Mouse (Mus musculus): ENCODE measurements around the gene Prkn. TPM values are rescaled to one million over a fixed set of nuclear protein-coding genes. Genes with fewer than 3 reads are reported as not detected.
"Not testable (repeated sequence)": the region's sequence is repeated elsewhere in the genome, so short reads cannot be mapped to it uniquely, and the experiment has no call there.

The Prkn gene
- total RNA-seq, 2 experiments from 2014 or later: 8.7 to 12.0 TPM

DNA sequence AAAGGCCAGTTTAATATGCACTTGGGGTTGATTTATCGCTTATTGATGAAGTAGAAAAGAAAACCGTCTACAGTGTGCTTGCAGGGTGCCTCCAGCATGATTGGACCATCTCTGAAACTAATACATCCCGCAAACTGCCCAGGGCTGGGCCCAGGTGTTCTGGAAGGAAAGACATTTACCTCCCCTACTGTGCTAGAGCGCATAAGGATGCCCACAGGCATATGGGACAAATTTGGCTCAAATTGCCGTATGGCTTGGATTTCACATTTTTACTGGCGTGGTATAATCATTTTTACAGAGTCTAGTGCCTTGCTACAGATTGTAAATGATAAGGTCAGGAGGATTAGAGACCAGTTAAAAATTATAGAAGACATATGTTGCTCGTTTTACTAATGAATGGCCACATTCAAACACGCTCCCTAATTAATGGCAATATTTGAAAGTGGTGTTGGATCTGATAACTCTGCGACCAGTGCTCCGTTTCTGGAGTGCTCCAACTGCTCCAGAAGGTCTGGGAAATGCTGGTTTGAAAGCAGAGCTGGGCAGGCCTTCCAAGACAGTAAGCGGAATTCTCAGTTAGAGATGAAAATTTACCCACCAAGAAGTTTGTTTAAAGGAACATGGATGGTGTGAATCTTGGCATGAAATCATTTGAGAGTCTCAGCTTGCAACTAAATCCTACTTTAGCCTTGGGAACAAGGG is 1150.4 kb downstream of the Prkn start:
- no peak for DNase-seq

DNA sequence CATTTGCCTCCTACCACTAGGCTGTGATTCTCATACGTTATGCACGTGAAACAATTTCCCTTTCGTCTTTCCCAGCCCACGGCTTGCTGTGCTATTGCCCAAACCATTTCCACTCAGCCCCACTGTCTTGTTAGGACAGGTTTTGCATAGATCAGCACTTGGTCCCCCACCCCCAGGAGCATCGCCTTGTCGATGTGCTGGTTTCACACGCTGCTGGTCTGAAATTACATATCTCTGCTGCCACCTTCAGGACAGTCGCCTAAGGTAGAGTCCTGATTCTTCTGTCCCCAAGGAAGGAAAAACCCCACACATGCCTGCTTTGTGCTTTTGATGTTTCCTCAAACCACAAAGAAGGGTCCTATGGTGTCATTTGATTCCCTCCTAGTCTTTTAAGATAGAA is 1153.1 kb downstream of the Prkn start:
- peak; percentile 32 to 57 for DNase-seq

DNA sequence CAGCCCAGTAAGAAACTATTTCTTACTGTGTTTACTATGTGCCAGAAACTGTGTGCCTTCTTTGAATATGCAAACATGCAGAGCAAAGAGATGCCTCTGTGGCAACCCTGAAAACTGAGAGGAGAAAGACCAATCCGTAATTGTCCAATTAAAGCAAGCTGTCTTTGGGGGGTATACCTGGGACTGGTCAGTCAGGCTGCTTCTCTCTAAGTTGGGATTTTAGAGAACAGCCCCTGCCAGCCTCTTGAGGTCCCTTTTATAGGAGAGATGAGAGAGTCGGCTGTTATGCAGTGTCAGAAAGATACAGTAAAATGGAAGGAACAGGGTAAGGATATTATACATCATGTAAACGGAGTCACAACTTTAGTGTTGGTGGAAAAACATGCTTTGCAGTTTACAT is 1154.1 kb downstream of the Prkn start:
- no peak for DNase-seq

DNA sequence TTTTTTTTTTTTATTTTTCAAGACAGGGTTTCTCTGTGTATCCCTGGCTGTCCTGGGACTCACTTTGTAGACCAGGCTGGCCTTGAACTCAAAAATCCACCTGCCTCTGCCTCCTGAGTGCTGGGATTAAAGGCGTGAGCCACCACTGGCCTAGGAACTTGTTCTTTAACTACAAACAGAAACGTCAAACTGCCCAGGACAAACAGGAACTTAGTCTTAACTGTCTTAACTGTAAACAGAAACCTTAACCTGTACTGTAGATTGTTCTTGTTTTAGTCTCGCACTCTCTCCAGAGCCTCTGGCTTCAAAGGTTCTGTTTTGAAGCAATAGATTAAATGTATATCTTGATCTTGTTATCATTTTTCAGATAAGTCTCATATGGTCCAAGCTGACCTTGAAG is 1154.6 kb downstream of the Prkn start:
- DNase-seq: not testable (repeated sequence)

DNA sequence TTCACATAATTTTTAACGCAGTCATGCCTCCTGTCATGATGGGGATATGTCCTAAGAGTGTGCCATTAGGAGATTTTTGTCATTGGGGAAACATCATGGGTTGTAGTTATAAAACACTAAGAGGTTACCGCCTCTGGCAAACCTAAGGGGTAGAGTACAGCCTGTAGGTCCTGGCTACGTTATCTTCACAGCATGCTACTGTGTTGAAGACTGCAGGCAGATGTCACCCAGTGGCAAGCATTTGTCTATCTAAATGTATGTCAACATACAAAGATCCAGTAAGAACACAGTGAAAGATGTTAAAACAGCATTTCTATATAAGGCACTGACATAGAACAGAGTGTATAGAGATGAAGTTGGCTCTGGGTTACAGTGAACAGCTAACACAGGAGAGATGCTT is 1155.3 kb downstream of the Prkn start:
- no peak for DNase-seq

DNA sequence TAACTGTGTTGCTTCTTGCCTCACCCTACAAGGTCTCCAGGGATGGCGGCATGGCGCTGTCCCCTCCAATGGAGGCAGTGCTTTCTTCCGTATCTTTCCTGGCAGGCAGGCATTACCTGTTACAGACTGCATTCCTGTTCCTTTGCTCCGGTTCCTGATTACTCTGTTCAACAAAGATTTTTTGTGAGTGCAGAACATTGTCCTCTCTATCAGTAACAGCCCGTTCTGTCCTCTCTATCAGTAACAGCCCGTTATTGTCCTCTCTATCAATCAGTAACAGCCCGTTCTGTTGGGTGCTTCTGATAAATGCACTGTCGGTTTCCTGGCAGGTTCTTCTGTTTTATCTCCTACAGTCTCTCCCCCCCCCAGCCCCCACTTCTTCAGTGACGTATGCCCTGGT is 1156.1 kb downstream of the Prkn start:
- DNase-seq: no peak

DNA sequence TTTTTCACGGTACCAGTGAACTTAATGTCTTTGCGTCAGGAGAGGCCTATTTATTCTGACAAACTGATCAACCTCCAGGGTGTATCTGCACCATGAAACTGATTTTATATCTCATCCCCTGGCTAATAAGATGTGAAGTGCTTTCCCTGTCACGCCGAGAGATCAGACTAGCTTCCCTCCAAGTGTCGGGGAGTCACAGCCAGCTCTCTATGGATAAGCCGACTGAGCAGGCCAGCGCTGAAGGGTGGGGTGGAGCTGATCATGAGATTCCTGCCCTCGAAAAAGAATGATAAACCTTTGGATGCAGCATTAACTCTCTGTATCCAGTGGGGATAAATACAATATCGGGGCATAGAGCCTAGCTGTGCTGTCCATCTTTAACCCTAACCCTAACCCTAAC is 1160.1 kb downstream of the Prkn start:
- no peak for DNase-seq

DNA sequence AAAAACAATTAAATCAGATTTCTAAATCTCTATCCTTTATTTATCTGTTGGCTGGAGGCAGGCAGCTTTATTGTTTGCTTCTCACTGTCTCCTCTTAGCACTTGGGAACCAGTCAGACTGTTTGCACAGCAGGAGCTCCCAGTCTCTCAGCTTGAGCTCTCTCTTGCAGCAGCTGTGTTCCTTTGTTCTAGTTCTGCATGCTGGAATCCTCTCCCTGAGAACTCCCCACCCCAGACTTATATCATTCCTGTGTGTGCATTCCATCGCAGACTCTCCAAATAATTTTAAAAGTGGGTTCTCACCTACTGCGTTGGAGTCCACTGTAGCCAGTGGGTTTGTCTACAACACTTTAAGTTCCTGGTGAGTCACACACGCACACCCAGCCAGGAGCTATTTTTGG is 1181.1 kb downstream of the Prkn start:
- no peak for DNase-seq

DNA sequence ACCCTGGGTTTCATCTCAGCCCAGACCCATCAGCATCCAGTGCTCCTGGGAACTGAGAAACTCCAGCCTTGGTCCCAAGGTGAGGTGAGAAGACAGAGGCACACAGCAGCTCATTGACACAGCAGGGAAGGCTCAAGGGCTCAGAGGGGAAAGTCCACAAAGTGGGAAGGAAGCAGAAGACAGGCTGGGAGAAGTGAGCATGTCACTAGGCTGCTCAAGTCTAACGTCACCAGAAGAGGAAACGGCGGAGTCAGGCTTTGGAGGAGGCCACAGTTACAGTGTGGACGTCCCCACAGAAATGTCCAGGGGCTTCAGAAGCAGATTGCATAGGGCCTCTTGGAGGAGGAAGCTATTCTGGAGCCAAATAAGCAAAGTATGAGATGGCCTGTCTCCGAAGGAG is 1189.2 kb downstream of the Prkn start:
- DNase-seq: no peak

DNA sequence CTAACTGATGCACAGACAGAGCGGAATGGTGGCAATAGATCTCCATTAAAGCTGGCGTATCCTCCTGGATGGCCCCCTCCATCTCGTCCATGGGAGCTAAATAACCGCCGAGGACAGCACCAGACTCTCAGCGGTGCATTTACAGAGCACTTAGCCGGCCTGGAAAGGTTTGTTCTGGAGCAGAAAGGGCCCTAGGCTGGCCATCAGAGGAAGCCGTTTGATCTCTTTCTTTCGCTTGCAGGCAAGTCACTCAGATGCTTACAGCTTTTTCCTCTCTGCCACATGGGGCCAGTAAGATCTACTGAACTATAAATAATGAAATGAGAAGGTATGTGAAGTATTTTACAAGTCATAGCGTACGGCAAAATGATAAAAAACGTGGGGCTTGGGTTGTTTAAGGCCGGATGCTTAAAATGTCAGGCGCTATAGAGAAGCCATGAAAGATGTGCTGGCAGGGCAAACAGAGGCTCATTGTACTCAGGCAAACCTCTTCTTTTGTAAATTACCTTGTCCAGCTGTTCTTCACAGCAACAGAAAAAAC is 1189.8 kb downstream of the Prkn start:
- no peak for DNase-seq

DNA sequence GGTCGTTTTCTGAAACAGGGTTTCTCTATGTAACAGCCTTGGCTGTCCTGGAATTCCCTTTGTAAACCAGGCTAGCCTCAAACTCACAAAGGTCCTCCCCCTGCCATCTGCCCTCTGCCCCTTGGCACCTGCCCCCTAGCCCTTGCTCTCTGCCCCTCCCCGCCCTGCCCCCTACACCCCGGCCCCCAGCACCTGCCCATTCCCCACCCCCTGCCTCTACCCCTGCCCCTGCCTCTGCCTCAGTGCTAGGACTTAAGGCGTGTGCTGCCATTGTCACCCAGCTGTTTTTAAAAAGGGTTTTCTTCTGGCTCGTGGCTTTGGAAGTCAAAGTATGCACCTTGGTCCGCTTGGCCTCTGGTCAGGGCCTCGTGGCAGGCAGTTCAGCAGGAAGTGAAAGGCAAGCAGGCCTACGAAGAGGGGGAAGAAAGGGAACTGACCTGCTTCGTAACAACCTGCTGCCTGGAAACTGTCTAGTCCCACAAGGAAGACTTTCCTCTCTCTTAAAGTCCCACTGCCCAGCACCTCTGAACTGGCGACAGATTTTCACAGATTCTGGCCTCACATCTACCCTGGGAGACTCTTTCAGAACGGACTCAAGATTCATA is 1190.5 kb downstream of the Prkn start:
- DNase-seq: peak in 1 of 2 experiments; percentile 31

DNA sequence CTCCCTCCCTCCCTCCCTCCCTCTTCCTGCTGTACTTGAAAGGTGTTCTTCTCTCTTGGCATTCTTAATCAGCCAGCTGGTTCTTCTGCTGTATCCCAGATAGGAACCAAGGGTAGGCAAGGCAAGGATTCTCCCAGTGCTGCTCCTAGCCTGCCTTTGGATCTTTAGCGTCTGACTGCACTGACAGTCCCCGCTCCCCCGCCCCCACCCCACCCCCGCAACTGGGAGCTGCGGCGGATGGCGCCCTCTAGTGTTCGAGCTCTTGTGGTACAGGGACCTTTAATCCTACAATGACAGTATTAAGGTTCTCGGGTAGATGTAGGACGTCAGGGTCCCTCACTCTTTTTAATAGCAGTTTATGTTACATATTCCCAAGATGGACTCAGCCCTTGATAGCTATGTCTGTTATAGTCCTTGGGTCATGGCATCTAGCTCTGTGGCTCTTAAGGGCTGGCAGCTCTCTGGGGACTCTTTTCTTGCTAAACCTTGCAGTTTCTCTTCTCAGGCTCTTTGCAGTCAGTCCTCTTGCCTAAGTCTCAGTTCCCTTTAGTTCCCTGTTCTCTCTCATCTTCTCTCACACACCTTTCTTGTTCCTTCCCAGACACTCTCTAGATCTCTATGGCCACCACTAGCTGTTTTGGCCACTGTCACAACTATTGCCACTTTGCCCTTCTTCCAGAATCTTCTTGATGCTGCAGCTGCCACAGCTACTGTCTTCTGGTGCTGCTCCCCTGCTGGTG is 1191.2 kb downstream of the Prkn start:
- peak; percentile 71 to 77 for DNase-seq

DNA sequence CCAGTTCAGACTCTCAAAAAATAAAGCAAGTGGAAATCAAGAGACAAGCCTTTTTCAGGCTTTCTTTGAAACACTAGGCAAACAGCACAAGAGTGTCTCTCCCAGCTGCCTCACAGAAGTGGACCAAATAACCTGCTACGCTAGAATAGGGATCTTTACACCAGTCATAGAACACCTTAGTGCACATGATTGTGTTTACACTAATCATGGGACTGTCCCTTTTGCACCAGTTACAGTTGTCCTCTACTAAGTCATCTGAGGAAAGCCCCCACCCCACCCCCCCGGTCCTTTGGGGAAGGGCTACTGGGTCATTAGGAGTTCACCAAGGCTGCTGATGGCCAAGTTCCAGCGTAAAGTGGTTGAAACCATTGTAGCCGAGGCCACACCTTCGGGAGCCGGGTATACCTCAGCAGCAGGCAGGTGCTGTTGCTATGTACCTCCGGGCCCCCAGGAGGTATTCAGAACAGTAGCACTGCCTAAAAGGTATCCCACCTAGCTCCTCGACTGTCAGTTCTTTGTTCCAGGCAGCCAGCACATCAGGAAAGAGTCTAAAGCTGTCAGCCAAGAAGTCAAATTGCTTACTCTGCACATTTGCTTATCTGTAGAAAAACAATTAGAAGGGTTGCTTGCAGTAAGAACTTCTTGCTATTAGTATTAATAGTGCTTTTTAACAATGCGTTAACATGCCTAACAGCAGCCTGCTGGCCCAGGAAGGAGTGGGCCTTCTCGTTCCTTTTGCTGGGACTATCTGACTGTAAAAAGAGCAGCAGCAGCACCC is 1192.0 kb downstream of the Prkn start:
- no peak for DNase-seq

DNA sequence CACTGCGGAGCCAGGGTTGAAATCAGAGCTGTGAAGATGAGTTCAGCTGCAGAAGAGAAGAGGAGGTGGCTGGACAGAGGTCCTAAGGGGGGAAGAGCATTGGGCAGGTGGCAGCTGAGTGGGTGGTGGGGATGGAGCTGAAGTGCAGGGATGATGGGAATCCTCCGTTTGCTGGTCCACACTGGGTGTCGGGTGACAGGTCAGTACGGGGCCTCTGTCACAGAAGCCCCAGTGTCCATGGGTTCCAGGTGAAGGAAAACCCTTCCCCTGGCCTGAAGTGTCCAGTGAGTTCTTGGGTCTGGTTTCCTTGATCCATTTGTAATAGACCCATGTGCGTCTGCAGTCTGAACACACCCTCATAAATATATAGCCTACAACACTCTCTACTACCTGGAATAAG is 1195.2 kb downstream of the Prkn start:
- no peak for DNase-seq

DNA sequence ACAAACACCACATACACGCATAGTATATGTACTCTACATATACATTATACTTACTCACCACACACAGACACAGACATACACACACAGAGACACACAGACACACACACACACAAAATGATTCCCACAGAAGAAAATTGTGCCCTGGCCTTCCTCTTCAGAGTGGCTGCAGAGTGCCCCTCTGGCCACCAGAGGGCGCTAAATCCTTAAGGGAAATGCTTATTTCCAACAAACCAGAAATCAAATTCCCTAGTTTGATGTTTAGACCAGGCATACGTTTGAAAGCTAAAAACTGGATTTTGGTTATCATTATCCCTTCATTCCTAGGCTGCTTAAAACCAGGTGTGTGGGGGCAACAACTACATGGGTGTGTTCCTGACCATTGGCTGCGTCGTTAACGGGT is 1196.0 kb downstream of the Prkn start:
- DNase-seq: peak; percentile 62 to 76

DNA sequence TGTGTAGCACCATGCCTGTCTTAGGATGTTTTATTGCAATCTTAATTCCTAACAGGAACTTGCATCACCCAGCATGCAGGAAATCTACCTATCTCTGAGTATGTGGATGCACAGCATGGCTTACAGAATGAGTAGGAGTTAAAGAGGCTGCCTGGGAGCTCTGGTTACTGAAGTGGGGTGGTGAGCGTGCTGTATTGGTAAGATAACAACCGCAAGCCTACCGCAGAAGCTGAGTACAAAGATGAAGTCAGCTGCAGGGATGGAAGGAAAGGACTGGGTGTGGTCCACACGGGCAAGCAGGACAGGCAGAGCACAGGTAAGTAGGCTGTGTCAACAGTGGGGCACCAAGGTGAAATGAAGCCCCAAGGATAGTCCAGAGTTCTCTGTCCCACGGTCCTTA is 1196.9 kb downstream of the Prkn start:
- no peak for DNase-seq

DNA sequence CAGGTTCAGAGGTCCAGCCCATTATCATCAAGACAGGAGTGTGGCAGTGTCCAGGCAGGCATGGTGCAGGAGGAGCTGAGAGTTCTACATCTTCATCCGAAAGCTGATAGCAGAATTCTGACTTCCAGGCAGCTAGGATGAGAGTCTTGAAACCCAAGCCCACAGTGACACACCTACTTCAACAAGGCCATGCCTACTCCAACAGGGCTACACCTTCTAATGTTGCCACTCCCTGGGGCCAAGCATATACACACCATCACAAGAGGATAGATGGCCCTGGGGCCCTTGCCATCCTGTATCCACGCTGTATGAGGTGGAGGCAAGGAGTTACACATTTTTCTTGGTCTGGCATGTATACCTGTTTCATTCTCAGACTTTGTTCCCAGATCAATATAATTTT is 1197.4 kb downstream of the Prkn start:
- no peak for DNase-seq

DNA sequence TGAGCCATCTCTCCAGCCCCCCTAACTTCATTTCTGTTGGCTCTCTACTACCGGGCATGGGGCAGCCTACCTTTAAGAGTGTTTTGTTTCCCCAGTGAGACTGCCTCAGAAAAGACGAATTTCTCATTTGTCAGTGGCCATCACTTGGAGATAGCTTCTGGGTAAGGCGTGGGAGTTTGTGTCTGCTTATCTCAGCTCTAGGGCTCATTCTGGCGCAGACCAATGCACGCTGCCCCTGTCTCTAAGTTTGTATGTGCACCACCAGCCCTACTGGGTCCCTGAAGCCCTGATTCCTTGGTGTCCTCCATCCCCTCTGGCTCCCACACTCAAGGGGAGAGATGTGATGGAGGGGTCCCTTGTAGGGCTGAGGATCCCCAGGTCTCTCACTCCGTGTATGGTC is 1198.3 kb downstream of the Prkn start:
- no peak for DNase-seq

DNA sequence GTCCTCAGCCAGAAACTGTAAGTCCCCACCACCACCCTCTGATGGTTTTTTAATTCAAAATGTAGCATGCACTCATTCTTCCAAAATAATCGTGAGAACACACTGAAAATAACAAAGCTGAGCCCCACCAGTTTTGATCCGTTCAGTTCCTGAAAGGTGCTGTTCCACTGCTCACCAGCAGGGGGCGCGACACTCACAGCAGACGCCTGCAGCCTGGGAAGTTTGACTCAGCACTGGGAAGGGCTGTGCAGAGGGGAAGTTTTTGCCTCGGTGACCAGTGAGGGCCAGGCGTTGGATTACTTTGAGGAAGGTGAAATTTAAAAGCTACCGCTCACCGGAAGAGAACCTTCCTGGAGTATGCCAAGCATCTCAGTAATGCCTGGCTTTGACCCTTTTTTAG is 1199.0 kb downstream of the Prkn start:
- DNase-seq: peak; percentile 88 to 91

DNA sequence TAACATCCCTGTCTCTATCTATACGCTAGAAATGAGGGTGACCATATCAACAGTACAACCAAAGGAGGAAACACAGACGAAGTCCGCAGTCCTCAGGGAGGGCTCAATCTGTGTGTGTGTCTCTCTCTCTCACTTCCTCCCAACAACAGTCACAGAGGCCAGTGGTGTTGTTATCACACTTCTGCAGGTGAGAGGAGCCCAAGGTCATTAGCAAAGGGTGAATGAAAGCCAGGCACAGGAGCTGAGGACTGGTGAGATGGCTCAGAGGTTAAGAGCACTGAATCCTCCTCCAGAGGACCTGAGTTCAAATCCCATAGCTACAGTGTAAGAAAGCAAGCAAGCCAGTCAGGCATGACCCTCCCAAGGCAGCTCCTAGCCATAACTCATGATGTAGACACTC is 1199.7 kb downstream of the Prkn start:
- no peak for DNase-seq

DNA sequence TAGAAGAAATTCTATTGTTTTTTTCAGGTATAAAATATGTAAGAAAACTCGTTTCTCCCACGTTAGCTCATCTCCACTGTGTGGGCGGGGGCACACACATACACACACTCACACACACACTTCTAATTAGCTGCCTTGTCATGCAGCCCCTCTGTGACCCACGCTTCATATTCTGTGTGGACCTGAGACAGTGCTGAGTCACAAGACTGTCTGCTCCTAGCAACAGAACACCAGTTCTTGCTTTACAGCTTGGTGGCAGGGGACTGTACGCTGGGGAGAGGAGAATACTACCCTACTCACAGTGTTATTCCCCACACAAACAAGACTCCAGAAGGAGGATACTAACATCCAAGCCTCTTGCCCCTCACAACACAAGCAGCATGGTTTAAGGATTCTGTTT is 1200.4 kb downstream of the Prkn start:
- no peak for DNase-seq

DNA sequence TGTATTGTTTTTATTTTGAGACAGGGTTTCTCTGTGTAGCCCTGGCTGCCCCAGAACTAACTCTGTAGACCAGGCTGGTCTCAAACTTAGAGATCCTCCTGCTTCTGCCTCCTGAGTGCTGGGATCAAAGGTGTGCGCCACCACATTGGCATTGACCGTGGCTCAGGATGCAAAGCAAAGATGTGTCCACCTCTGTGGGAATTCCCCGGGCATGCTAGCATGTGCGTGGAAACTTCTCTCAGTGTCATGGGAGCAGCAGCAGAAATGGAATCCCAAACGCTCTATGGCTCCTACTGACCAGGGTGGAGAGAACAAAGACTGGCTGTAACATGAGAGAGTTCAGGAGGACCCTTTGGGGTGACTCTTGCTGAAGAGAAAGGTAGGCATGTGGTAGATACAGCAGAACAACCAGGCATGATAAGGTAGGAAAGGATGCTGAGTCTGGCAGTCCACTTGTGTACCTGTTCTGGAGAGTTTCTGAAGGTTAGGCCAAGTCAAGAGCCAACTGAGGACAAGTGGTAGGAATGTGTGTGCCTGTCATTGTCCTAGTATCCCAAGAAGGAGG is 1201.0 kb downstream of the Prkn start:
- no peak for DNase-seq

Data from adrenal gland, postnatal 36 days (tissue).